Mouse (Mus musculus): Measurements from ENCODE around the gene Fam8a1.

- no peak for TF ChIP-seq CTCF (IDR thresholded peaks at IDR 0.05; ENCODE audit: insufficient read depth, low read length)
- TF ChIP-seq POLR2A (IDR thresholded peaks at IDR 0.05; ENCODE audit: borderline replicate concordance, extremely low read depth, low read depth, low read length): no peak
Measured at GRCm38 (mm10) chr13:46634133-46634488, 35.2 kb upstream of the Fam8a1 start.
